Mouse (Mus musculus) embryonic facial prominence, embryonic 11.5 days (tissue): ENCODE results near the gene Trim3. TPM values are rescaled to one million over a fixed set of nuclear protein-coding genes. Genes with fewer than 3 reads are reported as not detected.

ENCODE experiments used
- ATAC-seq: fragments of 200-750 bp; cut with Nextera tagmentation; replicated peaks from 2 replicates; pipeline ENCODE4 v1.8.0; 2017; ENCODE audit warnings: low read depth; ENCODE audit not compliant: insufficient number of reproducible peaks, low FRiP score, low TSS enrichment
- DNase-seq: peaks from one replicate; pipeline ENCODE4 v3.0.0-alpha.2; 2015; ENCODE audit warnings: low spot score
- H3K27ac ChIP-seq: fragments of 300-500 bp; sonication (generic); replicated peaks from 2 replicates; pipeline ENCODE4 v1.5.1; 2014; ENCODE audit warnings: mild to moderate bottlenecking, low read depth, low read length, control low read depth
- H3K27me3 ChIP-seq: fragments of 300-500 bp; sonication (generic); 2 replicates; pipeline ENCODE4 v1.6.1; 2014; ENCODE audit warnings: mild to moderate bottlenecking, low read length, moderate library complexity, mixed read lengths; ENCODE audit not compliant: control insufficient read depth, insufficient read depth
- H3K36me3 ChIP-seq: fragments of 300-500 bp; sonication (generic); replicated peaks from 2 replicates; pipeline ENCODE4 v1.6.1; 2014; ENCODE audit warnings: low read depth, mild to moderate bottlenecking, low read length, moderate library complexity, mixed read lengths; ENCODE audit not compliant: control insufficient read depth, insufficient read depth
- H3K4me1 ChIP-seq: fragments of 300-500 bp; sonication (generic); 2 replicates; pipeline ENCODE4 v1.6.1; 2014; ENCODE audit warnings: low read length, mixed read lengths; ENCODE audit not compliant: control insufficient read depth, insufficient read depth
- H3K4me2 ChIP-seq: fragments of 300-500 bp; sonication (generic); 2 replicates; pipeline ENCODE4 v1.6.1; 2014; ENCODE audit warnings: low read depth, mild to moderate bottlenecking, control low read depth, low read length, moderate library complexity
- H3K4me3 ChIP-seq: fragments of 300-500 bp; sonication (generic); 2 replicates; pipeline ENCODE4 v1.5.1; 2014; ENCODE audit warnings: low read depth, low read length, control low read depth
- H3K9ac ChIP-seq: fragments of 300-500 bp; sonication (generic); replicated peaks from 2 replicates; pipeline ENCODE4 v1.6.1; 2014; ENCODE audit warnings: mild to moderate bottlenecking, control low read depth, low read length
- H3K9me3 ChIP-seq: fragments of 300-500 bp; sonication (generic); replicated peaks from 2 replicates; pipeline ENCODE4 v1.6.1; 2016; ENCODE audit warnings: mild to moderate bottlenecking, low read length, inconsistent platforms, mixed read lengths; ENCODE audit not compliant: control insufficient read depth
- WGBS: fragments of 180-500 bp; shearing (Covaris S2); extraction: QIAGEN DNeasy Blood & Tissue Kit; methylation state at CpG from one replicate; pipeline ENCODE4 v1.1.7; 2014; 5-methylcytosine and 5-hydroxymethylcytosine counted together
- polyA plus RNA-seq: library from polyadenylated mRNA; unstranded; fragments of >200 nt; fragmentation: Nextera tagmentation; extraction: Ambion mirVana; gene quantifications from 2 replicates; pipeline ENCODE4 v1.2.1, GENCODE M21; 2014

Gene Trim3
- polyA plus RNA-seq, result 19.2 and 23.6 TPM in 2 replicates

GRCm38 (mm10) chr7:105633127-105633800, at the start of gene Trim3:
Trim3 (minus strand) TSS chr7:105633571.
- WGBS, result under 1% methylated on average over 57 of the region's 71 CpGs
- Histone ChIP-seq H3K27ac (no peak within 1 kb of the TSS), H3K36me3 (no peaks in the 10 kb centered on the region; the same call in 1 of the 2 replicates), H3K27me3 (no peaks in the 10 kb centered on the region), H3K9me3 (no peaks in the 10 kb centered on the region), H3K4me3 (peak within 1 kb of the TSS; percentile 86), H3K9ac (peak within 1 kb of the TSS; percentile 83), H3K4me2 (peak within 1 kb of the TSS; percentile 81), H3K4me1 (no peaks in the 10 kb centered on the region)
- peak; percentile 92 for DNase-seq
- ATAC-seq, result peak; percentile 89

- Histone ChIP-seq H3K4me2 (peak within 1 kb of the TSS; percentile 67), H3K4me1 (no peaks in the 10 kb centered on the region), H3K9ac (peak within 1 kb of the TSS; percentile 39), H3K36me3 (no peaks in the 10 kb centered on the region), H3K27me3 (no peaks in the 10 kb centered on the region), H3K9me3 (no peaks in the 10 kb centered on the region), H3K27ac (no peak within 1 kb of the TSS), H3K4me3 (peak within 1 kb of the TSS; percentile 30)
- 3% methylated on average over 17 of the region's 17 CpGs for WGBS
- peak; percentile 90 for ATAC-seq
- peak; percentile 82 for DNase-seq
These were observed 17.5 kb upstream of the Trim3 start, which contains the start of gene Dnhd1 for GRCm38 (mm10) chr7:105650639-105651435. Dnhd1 (plus strand) TSS chr7:105650827.

GRCm38 (mm10) chr7:105641936-105642335, 8.6 kb upstream of the Trim3 start:
- no peak for ATAC-seq
- Histone ChIP-seq H3K36me3 (peaks cover 2% of the 10 kb centered on the region; the same call in 1 of the 2 replicates), H3K27ac (no peak overlapping the region), H3K27me3 (no peaks in the 10 kb centered on the region), H3K9ac (no peak overlapping the region), H3K4me3 (no peak overlapping the region), H3K4me1 (peaks cover 2% of the 10 kb centered on the region; the same call in 1 of the 2 replicates), H3K9me3 (no peaks in the 10 kb centered on the region), H3K4me2 (no peak overlapping the region)
- WGBS, result 69% methylated on average over 3 of the region's 3 CpGs
- no peak for DNase-seq

GRCm38 (mm10) chr7:105640894-105641255, 7.5 kb upstream of the Trim3 start:
- no peak for DNase-seq
- peaks cover 2% of the 10 kb centered on the region; the same call in 1 of the 2 replicates for H3K4me1 ChIP-seq
- H3K9me3 ChIP-seq, result no peaks in the 10 kb centered on the region
- H3K9ac ChIP-seq, result peak overlapping the region; percentile 84
- H3K4me3 ChIP-seq, result peak overlapping the region; percentile 80
- WGBS, result under 1% methylated on average over 18 of the region's 18 CpGs
- no peaks in the 10 kb centered on the region for H3K27me3 ChIP-seq
- H3K4me2 ChIP-seq, result peak overlapping the region; percentile 91
- ATAC-seq, result no peak; the same call in none of the 2 replicates
- peaks cover 2% of the 10 kb centered on the region; the same call in 1 of the 2 replicates for H3K36me3 ChIP-seq
- H3K27ac ChIP-seq, result peak overlapping the region; percentile 47; the same call in 1 of the 2 replicates

- H3K9ac ChIP-seq, result peak within 1 kb of the TSS; percentile 84
- peaks cover 2% of the 10 kb centered on the region; the same call in 1 of the 2 replicates for H3K36me3 ChIP-seq
- H3K27me3 ChIP-seq, result no peaks in the 10 kb centered on the region
- ATAC-seq (peak; percentile 94), DNase-seq (peak; percentile 100)
- H3K9me3 ChIP-seq, result no peaks in the 10 kb centered on the region
- under 1% methylated on average over 43 of the region's 45 CpGs for WGBS
- H3K4me3 ChIP-seq, result peak within 1 kb of the TSS; percentile 80
- H3K4me2 ChIP-seq, result peak within 1 kb of the TSS; percentile 91
- H3K27ac ChIP-seq, result peak within 1 kb of the TSS; percentile 47; the same call in 1 of the 2 replicates
- H3K4me1 ChIP-seq, result peaks cover 2% of the 10 kb centered on the region; the same call in 1 of the 2 replicates
These were observed 7.0 kb upstream of the Trim3 start, which contains the start of the genes Arfip2 and Gm45799 for GRCm38 (mm10) chr7:105640233-105640893. Arfip2 (minus strand) TSS chr7:105640416. Gm45799 (plus strand) TSS chr7:105640552.

GRCm38 (mm10) chr7:105639756-105640155, 6.4 kb upstream of the Trim3 start, which contains the start of gene Timm10b:
Timm10b (plus strand) TSS chr7:105640056.
- H3K27me3 ChIP-seq, result no peaks in the 10 kb centered on the region
- peak within 1 kb of the TSS; percentile 80 for H3K4me3 ChIP-seq
- H3K27ac ChIP-seq, result peak within 1 kb of the TSS; percentile 47; the same call in 1 of the 2 replicates
- peak within 1 kb of the TSS; percentile 91 for H3K4me2 ChIP-seq
- peak; percentile 5 for ATAC-seq
- peaks cover 2% of the 10 kb centered on the region; the same call in 1 of the 2 replicates for H3K4me1 ChIP-seq
- WGBS, result 7% methylated on average over 2 of the region's 2 CpGs
- H3K36me3 ChIP-seq, result peaks cover 2% of the 10 kb centered on the region; the same call in 1 of the 2 replicates
- peak within 1 kb of the TSS; percentile 84 for H3K9ac ChIP-seq
- no peaks in the 10 kb centered on the region for H3K9me3 ChIP-seq
- DNase-seq, result no peak

GRCm38 (mm10) chr7:105639304-105639703, 5.9 kb upstream of the Trim3 start:
- Histone ChIP-seq H3K27ac (no peak overlapping the region), H3K4me1 (peaks cover 2% of the 10 kb centered on the region; the same call in 1 of the 2 replicates), H3K36me3 (peaks cover 2% of the 10 kb centered on the region; the same call in 1 of the 2 replicates), H3K27me3 (no peaks in the 10 kb centered on the region), H3K4me2 (peak overlapping the region; percentile 87), H3K9me3 (no peaks in the 10 kb centered on the region), H3K4me3 (peak overlapping the region; percentile 80), H3K9ac (peak overlapping the region; percentile 84)
- WGBS, result 76% methylated on average over 9 of the region's 9 CpGs
- ATAC-seq (no peak), DNase-seq (no peak)
